Mouse (Mus musculus) limb, embryonic 13.5 days (tissue): ENCODE results near the gene Psmb7. TPM values are rescaled to one million over a fixed set of nuclear protein-coding genes. Genes with fewer than 3 reads are reported as not detected.

ENCODE experiments used
- ATAC-seq: fragments of 200-750 bp; cut with Nextera tagmentation; 2 replicates; pipeline ENCODE4 v1.8.0; 2017; ENCODE audit warnings: low read depth, moderate number of reproducible peaks, moderate TSS enrichment; ENCODE audit not compliant: low FRiP score
- H3K27ac ChIP-seq: fragments of 300-500 bp; sonication (generic); 2 replicates; pipeline ENCODE4 v1.5.1; 2015; ENCODE audit warnings: inconsistent platforms, mild to moderate bottlenecking, moderate library complexity
- H3K27me3 ChIP-seq: fragments of 300-500 bp; sonication (generic); 2 replicates; pipeline ENCODE4 v1.6.1; 2015; ENCODE audit warnings: mild to moderate bottlenecking, inconsistent platforms
- H3K36me3 ChIP-seq: fragments of 300-500 bp; sonication (generic); 2 replicates; pipeline ENCODE4 v1.6.1; 2015; ENCODE audit warnings: inconsistent platforms, mild to moderate bottlenecking, moderate library complexity
- H3K4me1 ChIP-seq: fragments of 300-500 bp; sonication (generic); 2 replicates; pipeline ENCODE4 v1.6.1; 2015; ENCODE audit warnings: inconsistent platforms
- H3K4me2 ChIP-seq: fragments of 300-500 bp; sonication (generic); replicated peaks from 2 replicates; pipeline ENCODE4 v1.6.1; 2015; ENCODE audit warnings: inconsistent platforms, mild to moderate bottlenecking, moderate library complexity
- H3K4me3 ChIP-seq: fragments of 300-500 bp; sonication (generic); 2 replicates; pipeline ENCODE4 v1.5.1; 2015; ENCODE audit warnings: moderate library complexity, mild to moderate bottlenecking, inconsistent platforms
- H3K9ac ChIP-seq: fragments of 300-500 bp; sonication (generic); 2 replicates; pipeline ENCODE4 v1.6.1; 2015; ENCODE audit warnings: mild to moderate bottlenecking, inconsistent platforms
- H3K9me3 ChIP-seq: fragments of 300-500 bp; sonication (generic); 2 replicates; pipeline ENCODE4 v1.6.1; 2016; ENCODE audit warnings: inconsistent platforms
- WGBS: fragments of 180-500 bp; shearing (Covaris S2); methylation state at CpG from one replicate; pipeline ENCODE4 v1.1.7; 2015; 5-methylcytosine and 5-hydroxymethylcytosine counted together
- polyA plus RNA-seq: library from polyadenylated mRNA; unstranded; fragments of >200 nt; fragmentation: Nextera tagmentation; extraction: Ambion mirVana; gene quantifications from 2 replicates; pipeline ENCODE4 v1.2.1, GENCODE M21; 2015

Psmb7 gene
- 282 and 290 TPM in 2 replicates for polyA plus RNA-seq

DNA sequence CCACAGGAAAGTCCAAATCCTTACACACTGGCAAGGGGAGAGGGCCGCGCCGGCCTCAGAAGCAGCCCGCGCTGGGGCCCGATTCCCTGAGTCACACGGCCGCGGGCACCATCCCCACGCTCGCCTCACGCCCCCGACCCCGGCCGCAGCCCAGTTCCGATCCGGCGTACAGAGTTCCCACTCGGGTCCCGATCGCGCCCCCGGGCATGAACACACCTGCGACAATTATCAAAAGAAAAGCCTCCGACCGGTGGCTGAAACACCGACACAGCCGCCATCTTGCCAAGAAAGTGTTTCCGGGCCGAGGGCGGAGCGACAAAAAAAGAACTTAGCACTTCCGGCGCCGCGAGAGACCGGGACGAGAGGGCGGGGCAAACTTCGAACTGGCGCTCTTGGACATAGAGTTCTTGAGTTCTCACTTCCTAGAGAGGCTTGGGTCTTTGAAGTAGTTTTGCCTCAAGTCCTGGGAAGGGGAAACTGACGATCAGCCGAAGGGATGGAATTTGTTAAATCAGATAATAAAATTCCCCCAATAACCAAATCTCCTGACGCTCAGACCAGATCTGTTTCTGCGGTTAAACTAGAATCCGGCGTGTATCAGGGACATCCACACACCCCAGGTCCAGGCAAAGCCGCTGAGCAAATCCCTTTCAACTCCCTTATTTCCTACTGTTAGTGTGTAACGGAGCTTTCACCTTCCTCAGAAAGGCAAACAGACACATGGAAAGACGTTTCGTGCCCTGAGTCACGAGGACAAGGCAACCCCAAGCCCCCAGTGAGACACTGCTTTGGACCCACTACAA, at the start of gene Psmb7:
Gene Psmb7 (minus strand): TSS at position 463 of the 803 bp plus-strand sequence.
- H3K9ac ChIP-seq, result peak within 1 kb of the TSS; percentile 90
- peaks cover 3% of the 10 kb centered on the region; the same call in 1 of the 2 replicates for H3K9me3 ChIP-seq
- 1% methylated on average over 52 of the region's 52 CpGs for WGBS
- H3K27ac ChIP-seq, result peak within 1 kb of the TSS; percentile 59; the same call in 1 of the 2 replicates
- ATAC-seq, result peak; percentile 93
- no peaks in the 10 kb centered on the region for H3K27me3 ChIP-seq
- H3K4me3 ChIP-seq, result peak within 1 kb of the TSS; percentile 92
- H3K4me1 ChIP-seq, result peaks cover 21% of the 10 kb centered on the region
- peak within 1 kb of the TSS; percentile 74 for H3K4me2 ChIP-seq
- H3K36me3 ChIP-seq, result peaks cover 29% of the 10 kb centered on the region

- H3K4me3 ChIP-seq, result no peak overlapping the region
- no peak overlapping the region for H3K4me2 ChIP-seq
- H3K4me1 ChIP-seq, result peaks cover 13% of the 10 kb centered on the region
- no peak overlapping the region for H3K9ac ChIP-seq
- no peaks in the 10 kb centered on the region for H3K9me3 ChIP-seq
- no peak overlapping the region for H3K27ac ChIP-seq
- ATAC-seq, result no peak; the same call in 1 of the 2 replicates
- H3K36me3 ChIP-seq, result no peaks in the 10 kb centered on the region
- H3K27me3 ChIP-seq, result peaks cover 21% of the 10 kb centered on the region
- 8% methylated on average over 8 of the region's 8 CpGs for WGBS
Measured at GRCm38 (mm10) chr2:38691542-38691941, 47.7 kb upstream of the Psmb7 start.

GRCm38 (mm10) chr2:38689881-38690280, 46.0 kb upstream of the Psmb7 start:
- Histone ChIP-seq H3K27me3 (peaks cover 12% of the 10 kb centered on the region), H3K4me1 (peaks cover 13% of the 10 kb centered on the region), H3K9ac (no peak overlapping the region), H3K27ac (no peak overlapping the region), H3K4me2 (no peak overlapping the region), H3K4me3 (no peak overlapping the region), H3K36me3 (no peaks in the 10 kb centered on the region), H3K9me3 (no peaks in the 10 kb centered on the region)
- ATAC-seq, result no peak
- WGBS, result 76% methylated on average over 1 of the region's 1 CpGs

DNA sequence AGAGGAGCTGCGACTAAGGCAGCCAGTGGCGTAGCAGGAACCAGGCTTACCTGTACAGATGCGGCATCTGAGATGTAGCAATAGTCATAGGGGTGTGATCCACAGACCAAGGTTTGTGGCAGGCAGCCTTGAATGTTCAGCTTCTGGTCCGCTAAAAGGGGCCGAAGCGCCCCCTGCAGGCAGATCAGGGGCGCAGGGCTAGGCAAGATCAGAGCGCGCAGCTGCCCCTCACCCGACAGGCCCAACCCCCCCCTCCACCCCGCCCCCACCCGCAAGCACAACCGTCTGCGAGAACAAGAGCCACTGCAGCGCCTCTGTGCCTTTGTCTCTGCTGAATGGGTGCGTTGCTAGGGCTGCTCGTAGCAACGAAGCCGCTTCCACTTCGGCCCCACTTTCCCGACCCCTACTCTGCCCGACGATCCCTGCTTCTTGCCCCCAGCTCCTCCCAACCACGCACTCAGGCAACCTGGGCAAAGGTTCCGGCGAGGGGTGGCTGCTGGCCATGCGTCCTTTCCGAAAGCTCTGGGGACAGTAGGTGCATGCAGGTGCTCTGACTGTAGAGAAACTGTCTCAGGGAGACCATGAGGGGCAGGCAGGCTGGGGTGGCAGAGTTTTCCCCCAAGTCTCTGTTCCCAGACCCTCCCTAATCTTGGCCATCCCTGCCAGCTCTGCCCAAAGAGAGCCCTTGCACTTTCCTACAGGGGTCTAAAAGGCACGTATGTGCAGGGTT, 45.1 kb upstream of the Psmb7 start:
- no peaks in the 10 kb centered on the region for H3K9me3 ChIP-seq
- no peaks in the 10 kb centered on the region for H3K36me3 ChIP-seq
- ATAC-seq, result peak; percentile 64
- H3K4me2 ChIP-seq, result peak overlapping the region; percentile 70
- 3% methylated on average over 29 of the region's 29 CpGs for WGBS
- H3K27ac ChIP-seq, result no peak overlapping the region
- H3K9ac ChIP-seq, result peak overlapping the region; percentile 43
- peak overlapping the region; percentile 41 for H3K4me3 ChIP-seq
- H3K27me3 ChIP-seq, result peaks cover 12% of the 10 kb centered on the region
- peaks cover 13% of the 10 kb centered on the region for H3K4me1 ChIP-seq

GRCm38 (mm10) chr2:38685746-38686145, 41.9 kb upstream of the Psmb7 start:
- Histone ChIP-seq H3K4me3 (no peak overlapping the region), H3K27ac (no peak overlapping the region), H3K9me3 (no peaks in the 10 kb centered on the region), H3K36me3 (no peaks in the 10 kb centered on the region), H3K27me3 (peaks cover 12% of the 10 kb centered on the region), H3K4me1 (peaks cover 13% of the 10 kb centered on the region), H3K9ac (no peak overlapping the region), H3K4me2 (no peak overlapping the region)
- 62% methylated on average over 3 of the region's 3 CpGs for WGBS
- no peak for ATAC-seq

DNA sequence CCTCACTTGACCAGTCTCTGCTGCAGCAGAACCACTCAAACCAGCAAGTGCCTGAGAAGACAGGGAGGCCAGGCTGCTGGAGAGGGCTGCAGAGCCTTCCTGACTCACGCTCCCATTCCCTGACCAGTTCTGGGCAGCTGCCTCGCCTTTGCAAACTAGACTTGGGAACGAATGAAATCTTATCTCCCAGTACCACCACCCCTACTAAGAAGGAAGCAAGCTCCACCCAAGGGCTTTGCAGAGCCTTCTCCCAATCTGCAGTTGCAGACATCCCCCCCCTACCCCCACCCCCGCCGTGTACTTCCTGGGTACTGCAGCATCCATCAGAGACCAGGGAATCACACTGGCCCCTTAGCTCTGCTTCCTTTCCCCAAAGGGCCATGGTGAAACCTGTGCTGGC, 39.2 kb upstream of the Psmb7 start:
- WGBS, result 84% methylated on average over 5 of the region's 5 CpGs
- no peak for ATAC-seq
- H3K27me3 ChIP-seq, result peaks cover 1% of the 10 kb centered on the region; the same call in 1 of the 2 replicates
- H3K36me3 ChIP-seq, result no peaks in the 10 kb centered on the region
- peaks cover under 1% of the 10 kb centered on the region; the same call in 1 of the 2 replicates for H3K4me1 ChIP-seq
- no peaks in the 10 kb centered on the region for H3K9me3 ChIP-seq
- H3K27ac ChIP-seq, result no peak overlapping the region
- H3K9ac ChIP-seq, result no peak overlapping the region
- no peak overlapping the region for H3K4me2 ChIP-seq
- no peak overlapping the region for H3K4me3 ChIP-seq

DNA sequence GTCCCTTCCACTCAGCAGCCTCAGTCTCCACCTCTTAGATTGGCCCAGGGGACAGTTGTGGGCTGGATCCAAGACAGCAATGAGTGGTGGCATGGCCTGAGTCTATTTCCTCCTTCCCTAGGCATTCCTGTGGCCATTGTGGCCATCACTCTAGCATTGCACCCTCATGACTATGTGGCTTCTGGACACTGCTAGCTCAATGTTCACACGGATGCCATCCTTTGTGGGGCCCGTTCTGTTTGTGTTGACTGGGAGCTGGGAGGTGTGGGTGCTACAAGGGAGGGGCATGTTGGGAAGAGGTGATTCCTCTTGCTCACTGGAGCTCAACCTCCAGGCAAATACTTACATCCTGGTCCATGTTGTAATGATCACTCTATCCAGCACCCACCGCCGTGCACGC, 38.3 kb upstream of the Psmb7 start:
- Histone ChIP-seq H3K9me3 (no peaks in the 10 kb centered on the region), H3K4me1 (no peaks in the 10 kb centered on the region), H3K4me2 (no peak overlapping the region), H3K27ac (no peak overlapping the region), H3K4me3 (no peak overlapping the region), H3K27me3 (no peaks in the 10 kb centered on the region), H3K36me3 (no peaks in the 10 kb centered on the region), H3K9ac (no peak overlapping the region)
- 91% methylated on average over 5 of the region's 5 CpGs for WGBS
- ATAC-seq, result no peak

GRCm38 (mm10) chr2:38678947-38679346, 35.1 kb upstream of the Psmb7 start:
- Histone ChIP-seq H3K4me2 (no peak overlapping the region), H3K4me3 (no peak overlapping the region), H3K9me3 (no peaks in the 10 kb centered on the region), H3K27ac (no peak overlapping the region), H3K4me1 (no peaks in the 10 kb centered on the region), H3K27me3 (no peaks in the 10 kb centered on the region), H3K9ac (no peak overlapping the region), H3K36me3 (no peaks in the 10 kb centered on the region)
- ATAC-seq, result no peak

DNA sequence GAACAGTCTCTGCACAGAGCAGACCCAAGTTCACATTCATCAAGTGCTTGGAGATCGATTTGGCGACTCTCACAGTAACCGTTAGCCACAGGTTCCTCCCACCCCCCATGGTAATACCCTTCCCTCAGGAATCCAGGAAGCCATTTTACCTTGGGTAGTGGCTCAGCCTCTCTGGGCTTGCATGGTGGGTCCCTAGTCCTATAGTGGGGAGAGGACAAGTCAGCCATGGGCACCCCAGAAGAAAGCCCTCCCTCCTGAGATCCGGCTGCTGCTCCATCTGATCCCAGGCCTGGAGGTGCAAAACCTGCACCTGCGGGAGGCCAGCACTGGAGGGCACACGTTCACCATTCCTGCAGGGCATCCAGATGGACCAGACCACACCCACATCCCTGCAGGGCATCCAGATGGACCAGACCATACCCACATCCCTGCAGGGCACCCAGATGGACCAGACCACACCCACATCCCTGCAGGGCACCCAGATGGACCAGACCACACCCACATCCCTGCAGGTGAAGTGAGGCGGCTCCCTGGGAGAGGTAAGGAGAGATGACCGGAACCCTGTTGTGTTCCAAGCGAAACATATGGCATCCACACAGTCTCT, 31.6 kb upstream of the Psmb7 start:
- Histone ChIP-seq H3K27ac (no peak overlapping the region), H3K27me3 (peaks cover 24% of the 10 kb centered on the region), H3K4me2 (no peak overlapping the region), H3K4me3 (no peak overlapping the region), H3K4me1 (no peaks in the 10 kb centered on the region), H3K9me3 (no peaks in the 10 kb centered on the region), H3K36me3 (no peaks in the 10 kb centered on the region), H3K9ac (no peak overlapping the region)
- no peak for ATAC-seq
- 54% methylated on average over 9 of the region's 9 CpGs for WGBS

GRCm38 (mm10) chr2:38672496-38672895, 28.6 kb upstream of the Psmb7 start:
- H3K27me3 ChIP-seq, result peaks cover 34% of the 10 kb centered on the region
- no peak overlapping the region for H3K27ac ChIP-seq
- ATAC-seq, result no peak
- no peak overlapping the region for H3K4me2 ChIP-seq
- 66% methylated on average over 11 of the region's 11 CpGs for WGBS
- H3K4me1 ChIP-seq, result peaks cover 6% of the 10 kb centered on the region; the same call in 1 of the 2 replicates
- no peaks in the 10 kb centered on the region for H3K9me3 ChIP-seq
- H3K9ac ChIP-seq, result no peak overlapping the region
- no peak overlapping the region for H3K4me3 ChIP-seq
- no peaks in the 10 kb centered on the region for H3K36me3 ChIP-seq

- H3K4me2 ChIP-seq, result peak overlapping the region; percentile 48
- ATAC-seq, result peak; percentile 78; the same call in 1 of the 2 replicates
- peak overlapping the region; percentile 10; the same call in 1 of the 2 replicates for H3K4me3 ChIP-seq
- peak overlapping the region; percentile 26; the same call in 1 of the 2 replicates for H3K9ac ChIP-seq
- no peaks in the 10 kb centered on the region for H3K9me3 ChIP-seq
- H3K36me3 ChIP-seq, result no peaks in the 10 kb centered on the region
- peaks cover 6% of the 10 kb centered on the region; the same call in 1 of the 2 replicates for H3K4me1 ChIP-seq
- H3K27me3 ChIP-seq, result peaks cover 34% of the 10 kb centered on the region
- 14% methylated on average over 17 of the region's 17 CpGs for WGBS
- no peak overlapping the region for H3K27ac ChIP-seq
Measured at GRCm38 (mm10) chr2:38668802-38669580, 25.1 kb upstream of the Psmb7 start.
